Mouse (Mus musculus): Measurements from ENCODE around the gene Guk1. TPM values are rescaled to one million over a fixed set of nuclear protein-coding genes. Genes with fewer than 3 reads are reported as not detected.

The Guk1 gene
- total RNA-seq, 2 experiments from 2014 or later: 88.3 to 117 TPM

GRCm38 (mm10) chr11:59135051-59135820 is 56.8 kb downstream of the Guk1 start:
- no peak for DNase-seq

GRCm38 (mm10) chr11:59134373-59134997 is 57.5 kb downstream of the Guk1 start:
- DNase-seq: no peak
- intact Hi-C loops (cut with DNase I): no loop called here

More at GRCm38 (mm10) chr11:59135051-59135820, 56.8 kb downstream of the Guk1 start:
- intact Hi-C loops (cut with DNase I): no loop called here

Other genes with a start within 250 kb of the Guk1 start
- 1 to 10 TPM; 2.2 to 2.5 TPM for gene Hist3h2ba, start 243.3 kb downstream of the Guk1 start, total RNA-seq (2021)
- gene Hist3h2a, start 237.5 kb downstream of the Guk1 start, total RNA-seq (2021): 10 to 100 TPM; 15.3 to 17.6 TPM
- gene Trim17, start 237.5 kb downstream of the Guk1 start, total RNA-seq (2021): under 1 TPM; 0.11 to 0.16 TPM
- gene Trim11, start 214.1 kb downstream of the Guk1 start, total RNA-seq (2021): 10 to 100 TPM; 14.5 TPM
- 100 to 1,000 TPM; 725 to 820 TPM for gene Obscn, start 55.8 kb downstream of the Guk1 start, total RNA-seq (2021)
- 10 to 100 TPM; 20.4 to 20.5 TPM for gene Iba57, start 28.5 kb downstream of the Guk1 start, total RNA-seq (2021)
- gene Gjc2, start 9.0 kb downstream of the Guk1 start, total RNA-seq (2021): 1 to 10 TPM in 1 of 2 experiments, under 1 TPM in 1; 0.97 to 1.0 TPM
- gene Mrpl55, start 10.3 kb upstream of the Guk1 start, total RNA-seq (2021): 100 to 1,000 TPM; 110 to 125 TPM
- 1 to 10 TPM; 9.2 to 9.5 TPM for gene 2310033P09Rik, start 16.1 kb upstream of the Guk1 start, total RNA-seq (2021)
- gene Arf1, start 36.1 kb upstream of the Guk1 start, total RNA-seq (2021): 100 to 1,000 TPM; 257 TPM
- not detected for gene Wnt3a, start 98.5 kb upstream of the Guk1 start, total RNA-seq (2021)
- 1 to 10 TPM; 6.0 to 6.2 TPM for gene Wnt9a, start 114.7 kb upstream of the Guk1 start, total RNA-seq (2021)
- not detected for gene Prss38, start 183.4 kb upstream of the Guk1 start, total RNA-seq (2021)

Data from heart, postnatal 36 days (tissue).